Mouse (Mus musculus): Measurements from ENCODE around the gene Tnf. TPM values are rescaled to one million over a fixed set of nuclear protein-coding genes. Genes with fewer than 3 reads are reported as not detected.
A peak's percentile ranks its signal among the peaks of the same experiment; 100 is the strongest.

Tnf gene
- total and polyA plus RNA-seq, 2 experiments from 2014 or later = 0.09 TPM; not detected in 1

DNA sequence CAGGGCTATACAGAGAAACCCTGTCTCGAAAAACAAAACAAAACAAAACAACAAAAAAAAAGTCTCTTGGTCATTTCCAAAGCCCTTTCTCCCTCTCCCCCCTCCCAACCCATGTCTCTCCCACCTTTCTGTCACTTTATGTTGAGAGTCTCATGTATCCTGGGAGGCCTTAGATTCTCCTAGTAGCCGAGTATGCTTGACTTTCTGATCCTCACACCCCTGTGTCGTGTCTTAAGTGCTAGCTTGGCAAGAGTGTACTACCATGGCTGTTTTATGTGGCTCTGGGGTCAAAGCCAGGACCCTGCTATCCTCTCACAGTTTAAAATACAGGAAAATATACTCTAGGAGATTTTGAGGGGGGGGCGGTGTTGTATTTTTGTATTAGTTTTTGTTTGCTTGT, 14.5 kb downstream of the Tnf start:
- no peak for DNase-seq (ENCODE audit: low spot score)

GRCm38 (mm10) chr17:35186681-35187080, 15.1 kb downstream of the Tnf start:
- H3K4me3 ChIP-seq (ENCODE audit: low read depth, low read length) = peak overlapping the region; percentile 27
- H3K36me3 ChIP-seq (ENCODE audit: insufficient read depth, low read length) = no peaks in the 10 kb centered on the region
- no peak for TF ChIP-seq CTCF (IDR thresholded peaks at IDR 0.05)
- H3K4me2 ChIP-seq (ENCODE audit: low read depth, low read length, poor library complexity, severe bottlenecking) = peak overlapping the region; percentile 54
- whole genome bisulfite sequencing = 0% methylated on average over 4 of the region's 4 CpGs
- H3K9me3 ChIP-seq (ENCODE audit: low read length) = no peaks in the 10 kb centered on the region
- peak; percentile 44 for DNase-seq (ENCODE audit: low spot score)
- ATAC-seq (ENCODE audit: low FRiP score) = peak; percentile 56; the same call in 1 of the 2 replicates
- H3K27ac ChIP-seq (ENCODE audit: low read depth, low read length) = peak overlapping the region; percentile 75
- H3K9ac ChIP-seq (replicated peaks; ENCODE audit: low read length, poor library complexity, severe bottlenecking) = peak overlapping the region; percentile 39
- no peaks in the 10 kb centered on the region for H3K27me3 ChIP-seq (ENCODE audit: insufficient read depth, low read length)
- no peaks in the 10 kb centered on the region for H3K4me1 ChIP-seq (ENCODE audit: insufficient read depth, low read length)

More for the DNA sequence above, 14.5 kb downstream of the Tnf start:
- WGBS = 78% methylated on average over 4 of the region's 4 CpGs
- Histone ChIP-seq H3K4me1 (ENCODE audit: insufficient read depth, low read length) (no peaks in the 10 kb centered on the region), H3K9me3 (ENCODE audit: low read length) (no peaks in the 10 kb centered on the region), H3K27me3 (ENCODE audit: insufficient read depth, low read length) (no peaks in the 10 kb centered on the region), H3K9ac (replicated peaks; ENCODE audit: low read length, poor library complexity, severe bottlenecking) (no peak overlapping the region), H3K4me2 (ENCODE audit: low read depth, low read length, poor library complexity, severe bottlenecking) (no peak overlapping the region), H3K36me3 (ENCODE audit: insufficient read depth, low read length) (no peaks in the 10 kb centered on the region), H3K27ac (ENCODE audit: low read depth, low read length) (no peak overlapping the region), H3K4me3 (ENCODE audit: low read depth, low read length) (no peak overlapping the region)
- no peak for ATAC-seq (ENCODE audit: low FRiP score)
- no peak for TF ChIP-seq CTCF (IDR thresholded peaks at IDR 0.05)

GRCm38 (mm10) chr17:35185639-35186611, 15.9 kb downstream of the Tnf start:
- peak; percentile 41; the same call in 1 of the 2 replicates for ATAC-seq (ENCODE audit: low FRiP score)

DNA sequence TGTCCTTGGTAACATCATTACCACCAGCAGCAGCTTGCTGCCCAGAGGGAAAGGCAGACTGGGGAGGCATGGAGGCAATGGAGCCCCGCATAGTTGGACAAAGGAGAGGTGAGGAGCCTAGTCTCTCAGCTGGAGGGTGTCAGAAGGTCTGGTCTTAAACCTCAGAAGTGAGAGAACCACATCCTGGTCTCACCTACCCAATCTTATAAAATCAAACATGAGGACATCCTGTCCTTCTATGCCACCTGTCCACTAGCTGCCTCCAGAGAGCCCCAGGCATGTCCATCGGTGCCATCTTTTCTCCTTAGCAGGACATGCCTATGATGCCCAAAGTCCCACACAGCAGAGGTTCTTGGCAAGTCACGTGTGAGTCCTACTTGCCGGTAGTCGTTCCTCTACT, 21.7 kb downstream of the Tnf start:
- Histone ChIP-seq H3K27me3 (ENCODE audit: insufficient read depth, low read length) (no peaks in the 10 kb centered on the region), H3K9ac (replicated peaks; ENCODE audit: low read length, poor library complexity, severe bottlenecking) (no peak overlapping the region), H3K36me3 (ENCODE audit: insufficient read depth, low read length) (no peaks in the 10 kb centered on the region), H3K4me2 (ENCODE audit: low read depth, low read length, poor library complexity, severe bottlenecking) (no peak overlapping the region), H3K9me3 (ENCODE audit: low read length) (no peaks in the 10 kb centered on the region), H3K27ac (ENCODE audit: low read depth, low read length) (no peak overlapping the region), H3K4me3 (ENCODE audit: low read depth, low read length) (no peak overlapping the region), H3K4me1 (ENCODE audit: insufficient read depth, low read length) (no peaks in the 10 kb centered on the region)
- 81% methylated on average over 5 of the region's 5 CpGs for WGBS
- DNase-seq (ENCODE audit: low spot score) = no peak
- TF ChIP-seq CTCF (IDR thresholded peaks at IDR 0.05) = no peak
- ATAC-seq (ENCODE audit: low FRiP score) = no peak

More at GRCm38 (mm10) chr17:35185639-35186611, 15.9 kb downstream of the Tnf start:
- H3K27ac ChIP-seq (ENCODE audit: low read depth, low read length) = peak overlapping the region; percentile 75
- DNase-seq (ENCODE audit: low spot score) = peak; percentile 48
- H3K4me3 ChIP-seq (ENCODE audit: low read depth, low read length) = peak overlapping the region; percentile 27
- no peak for TF ChIP-seq CTCF (IDR thresholded peaks at IDR 0.05)
- no peaks in the 10 kb centered on the region for H3K4me1 ChIP-seq (ENCODE audit: insufficient read depth, low read length)
- peak overlapping the region; percentile 54 for H3K4me2 ChIP-seq (ENCODE audit: low read depth, low read length, poor library complexity, severe bottlenecking)
- H3K36me3 ChIP-seq (ENCODE audit: insufficient read depth, low read length) = no peaks in the 10 kb centered on the region
- 2% methylated on average over 18 of the region's 18 CpGs for whole genome bisulfite sequencing
- no peaks in the 10 kb centered on the region for H3K9me3 ChIP-seq (ENCODE audit: low read length)
- H3K9ac ChIP-seq (replicated peaks; ENCODE audit: low read length, poor library complexity, severe bottlenecking) = peak overlapping the region; percentile 39
- no peaks in the 10 kb centered on the region for H3K27me3 ChIP-seq (ENCODE audit: insufficient read depth, low read length)

DNA sequence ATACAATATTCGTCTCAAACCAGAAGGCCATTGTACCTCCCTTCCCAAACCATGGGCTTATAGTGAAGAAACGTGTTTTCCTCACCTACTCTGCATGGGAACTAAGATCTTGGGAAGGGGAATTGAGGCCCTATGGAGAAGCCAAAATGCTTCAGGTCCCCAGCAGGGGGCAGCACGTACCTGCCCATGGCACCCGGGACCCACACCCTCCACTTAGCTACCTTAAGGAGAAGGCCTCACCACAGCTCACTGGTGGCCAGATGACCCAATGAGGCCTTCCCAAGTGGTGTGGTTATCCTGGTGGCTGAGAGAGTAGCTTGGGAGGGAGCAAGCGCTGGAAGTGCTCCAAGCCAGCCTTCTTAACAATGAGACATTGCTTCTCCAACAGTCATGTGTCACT, 23.3 kb downstream of the Tnf start:
- H3K27ac ChIP-seq (ENCODE audit: low read depth, low read length) = no peak overlapping the region
- no peaks in the 10 kb centered on the region for H3K36me3 ChIP-seq (ENCODE audit: insufficient read depth, low read length)
- peak; percentile 55 for DNase-seq (ENCODE audit: low spot score)
- no peaks in the 10 kb centered on the region for H3K4me1 ChIP-seq (ENCODE audit: insufficient read depth, low read length)
- H3K9ac ChIP-seq (replicated peaks; ENCODE audit: low read length, poor library complexity, severe bottlenecking) = no peak overlapping the region
- H3K4me2 ChIP-seq (ENCODE audit: low read depth, low read length, poor library complexity, severe bottlenecking) = no peak overlapping the region
- no peaks in the 10 kb centered on the region for H3K9me3 ChIP-seq (ENCODE audit: low read length)
- WGBS = 14% methylated on average over 5 of the region's 5 CpGs
- no peak for ATAC-seq (ENCODE audit: low FRiP score)
- no peak overlapping the region for H3K4me3 ChIP-seq (ENCODE audit: low read depth, low read length)
- H3K27me3 ChIP-seq (ENCODE audit: insufficient read depth, low read length) = no peaks in the 10 kb centered on the region
- TF ChIP-seq CTCF (IDR thresholded peaks at IDR 0.05) = peak; percentile 75

DNA sequence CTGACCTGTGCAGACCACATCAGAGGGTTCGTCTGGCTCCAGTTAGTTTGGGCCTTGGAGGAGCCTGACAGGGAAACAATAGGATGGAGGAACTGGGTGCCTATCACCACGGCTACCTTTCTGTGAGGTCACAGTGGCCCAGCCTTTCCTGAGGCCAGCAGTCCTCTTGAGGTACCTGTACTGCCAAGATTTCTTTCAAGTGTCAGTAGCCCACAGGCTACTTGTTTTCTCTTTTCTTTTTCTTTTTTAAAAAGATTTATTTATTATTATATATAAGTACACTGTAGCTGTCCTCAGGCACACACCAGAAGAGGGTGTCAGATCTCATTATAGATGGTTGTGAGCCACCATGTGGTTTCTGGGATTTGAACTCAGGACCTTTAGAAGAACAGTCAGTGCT, 25.8 kb downstream of the Tnf start, which contains the start of gene Aif1:
Gene Aif1, minus strand, starts transcription at position 101 of the 400 bp plus-strand sequence.
- Histone ChIP-seq H3K9me3 (ENCODE audit: low read length) (no peaks in the 10 kb centered on the region), H3K36me3 (ENCODE audit: insufficient read depth, low read length) (no peaks in the 10 kb centered on the region), H3K27me3 (ENCODE audit: insufficient read depth, low read length) (no peaks in the 10 kb centered on the region), H3K27ac (ENCODE audit: low read depth, low read length) (no peak within 1 kb of the TSS), H3K9ac (replicated peaks; ENCODE audit: low read length, poor library complexity, severe bottlenecking) (no peak within 1 kb of the TSS), H3K4me1 (ENCODE audit: insufficient read depth, low read length) (no peaks in the 10 kb centered on the region), H3K4me2 (ENCODE audit: low read depth, low read length, poor library complexity, severe bottlenecking) (no peak within 1 kb of the TSS), H3K4me3 (ENCODE audit: low read depth, low read length) (no peak within 1 kb of the TSS)
- WGBS = 39% methylated on average over 2 of the region's 2 CpGs
- TF ChIP-seq CTCF (IDR thresholded peaks at IDR 0.05) = no peak
- DNase-seq (ENCODE audit: low spot score) (no peak), ATAC-seq (ENCODE audit: low FRiP score) (no peak)

All from midbrain, postnatal 0 days (tissue).